Mouse (Mus musculus): ENCODE data around the gene Olfr1154. TPM values are rescaled to one million over a fixed set of nuclear protein-coding genes. Genes with fewer than 3 reads are reported as not detected.

Olfr1154 gene
- not detected in 2 replicates for polyA plus RNA-seq (2012; ENCODE audit: low replicate concordance)

DNA sequence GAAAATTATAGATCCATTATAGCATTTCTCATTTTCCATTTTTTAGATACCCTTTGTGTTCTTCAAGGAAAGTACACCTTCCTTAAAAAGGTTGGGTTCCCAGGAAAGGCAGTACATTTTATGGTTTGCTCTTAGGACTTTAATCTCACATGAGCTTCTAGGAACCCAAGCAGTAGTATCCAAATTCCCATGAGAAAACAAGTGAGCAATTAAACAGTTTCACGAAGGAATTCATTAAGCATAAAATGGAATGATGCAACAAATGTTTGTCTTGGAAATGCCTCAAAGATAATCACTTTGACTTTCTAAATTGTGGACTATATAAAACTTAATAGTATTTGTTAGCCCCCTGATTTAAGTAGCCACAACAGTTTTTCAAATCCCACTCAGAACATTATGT, at the start of gene Olfr1154:
TSS of gene Olfr1154 (minus strand) at position 101 of the 400 bp plus-strand sequence.

DNA sequence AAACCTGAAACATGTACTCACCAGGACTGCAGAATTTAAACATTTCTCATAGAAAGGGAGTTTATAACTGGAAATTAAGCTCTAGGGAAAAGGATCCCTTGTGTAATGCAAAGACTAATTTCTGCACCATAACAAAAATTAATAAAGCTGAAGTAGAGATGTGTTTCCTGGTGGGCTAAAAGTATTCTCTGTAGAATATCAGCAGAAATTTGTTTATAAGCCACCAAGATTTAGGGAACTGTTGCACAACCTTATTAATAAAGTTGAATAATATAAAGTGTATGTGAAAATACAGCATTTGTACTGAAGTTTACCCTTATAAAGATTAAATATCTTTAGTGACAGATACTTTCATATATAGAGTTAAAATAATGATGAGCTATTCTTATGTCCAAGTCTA, 48.0 kb upstream of the Olfr1154 start, which contains the start of gene Olfr1156:
TSS of gene Olfr1156 (minus strand) at position 101 of the 400 bp plus-strand sequence.

DNA sequence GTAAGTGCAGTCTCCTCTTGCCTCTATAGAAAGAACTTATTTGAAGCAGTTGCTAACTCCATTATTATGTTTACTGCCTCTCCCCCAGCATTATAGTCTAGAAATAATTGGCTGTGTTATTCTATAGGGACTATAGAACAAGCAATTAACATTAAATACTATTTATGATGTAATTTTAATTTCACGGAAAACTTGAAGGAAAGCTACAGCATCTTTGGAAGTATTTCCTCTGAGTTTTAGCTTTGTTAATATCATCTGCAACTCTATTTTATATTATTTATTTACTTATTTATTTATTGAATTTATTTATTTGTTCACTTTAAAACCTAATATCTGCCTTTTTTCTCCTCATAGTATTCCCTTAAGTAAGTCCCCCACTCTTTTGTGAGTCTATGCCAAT, 40.1 kb upstream of the Olfr1154 start, which contains the start of gene Olfr1155:
TSS of gene Olfr1155 (minus strand) at position 101 of the 400 bp plus-strand sequence.

GRCm38 (mm10) chr2:87894662-87895061, 10.3 kb downstream of the Olfr1154 start, which contains the start of gene Olfr1153:
Olfr1153 (plus strand) TSS chr2:87894962.

DNA sequence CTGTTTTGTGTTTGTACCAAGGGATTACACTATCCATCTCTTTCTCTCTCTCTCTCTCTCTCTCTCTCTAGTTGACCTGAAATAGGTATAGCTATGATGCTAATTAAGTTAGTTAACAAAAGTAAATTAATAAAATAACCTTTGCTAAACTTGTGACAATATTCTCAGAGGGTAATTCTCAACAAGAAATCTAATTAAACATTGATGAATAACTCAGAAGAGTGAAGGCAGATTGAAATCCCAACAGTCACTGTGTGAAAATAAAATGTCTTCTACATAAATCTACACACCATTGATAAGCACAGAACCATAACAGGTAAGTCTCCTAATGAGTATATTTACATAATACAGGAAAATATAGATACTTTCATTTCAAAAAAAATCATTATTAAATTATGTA, 38.8 kb downstream of the Olfr1154 start, which contains the start of gene Olfr1152:
TSS of gene Olfr1152 (plus strand) at position 301 of the 400 bp plus-strand sequence.

DNA sequence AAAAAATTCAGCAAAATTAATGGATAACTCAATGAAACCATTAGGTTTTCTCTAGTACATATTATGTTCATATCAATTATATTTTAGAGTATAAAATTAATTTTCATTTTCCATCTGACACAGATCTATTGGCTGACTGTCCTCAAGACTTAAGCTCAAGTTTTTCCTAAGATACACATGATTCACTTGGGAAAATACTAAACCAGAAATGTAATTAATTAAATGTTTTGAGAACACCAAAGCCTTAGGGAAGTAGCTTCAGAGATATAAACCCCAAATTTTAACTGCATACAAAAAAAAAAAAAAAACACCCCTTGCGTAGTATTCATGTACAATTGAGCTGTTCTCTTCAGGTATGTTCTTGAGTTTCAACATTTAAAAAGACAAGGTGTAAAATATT, 49.4 kb downstream of the Olfr1154 start, which contains the start of gene Olfr1151:
TSS of gene Olfr1151 (plus strand) at position 301 of the 400 bp plus-strand sequence.

Other genes with a start within 250 kb of the Olfr1154 start
- not detected in 2 replicates for gene Olfr1134, start 246.7 kb downstream of the Olfr1154 start, polyA plus RNA-seq (2012; ENCODE audit: low replicate concordance)
- not detected in 2 replicates for gene Olfr1135, start 231.5 kb downstream of the Olfr1154 start, polyA plus RNA-seq (2012; ENCODE audit: low replicate concordance)
- not detected in 2 replicates for gene Olfr1136, start 211.2 kb downstream of the Olfr1154 start, polyA plus RNA-seq (2012; ENCODE audit: low replicate concordance)
- not detected in 2 replicates for gene Olfr1137, start 192.0 kb downstream of the Olfr1154 start, polyA plus RNA-seq (2012; ENCODE audit: low replicate concordance)
- not detected in 2 replicates for gene Olfr1138, start 165.2 kb downstream of the Olfr1154 start, polyA plus RNA-seq (2012; ENCODE audit: low replicate concordance)
- gene Olfr1140, start 161.4 kb downstream of the Olfr1154 start, polyA plus RNA-seq (2012; ENCODE audit: low replicate concordance): not detected in 2 replicates
- not detected in 2 replicates for gene Olfr1141, start 151.2 kb downstream of the Olfr1154 start, polyA plus RNA-seq (2012; ENCODE audit: low replicate concordance)
- not detected in 2 replicates for gene Olfr152, start 125.7 kb downstream of the Olfr1154 start, polyA plus RNA-seq (2012; ENCODE audit: low replicate concordance)
- gene Olfr1143, start 104.6 kb downstream of the Olfr1154 start, polyA plus RNA-seq (2012; ENCODE audit: low replicate concordance): not detected in 2 replicates
- gene Olfr1145, start 95.3 kb downstream of the Olfr1154 start, polyA plus RNA-seq (2012; ENCODE audit: low replicate concordance): not detected in 2 replicates
- gene Olfr1148, start 74.6 kb downstream of the Olfr1154 start, polyA plus RNA-seq (2012; ENCODE audit: low replicate concordance): not detected in 2 replicates
- not detected in 2 replicates for gene Olfr1150-ps1, start 61.2 kb downstream of the Olfr1154 start, polyA plus RNA-seq (2012; ENCODE audit: low replicate concordance)
- not detected in 2 replicates for gene Olfr1151, start 49.3 kb downstream of the Olfr1154 start, polyA plus RNA-seq (2012; ENCODE audit: low replicate concordance)
- gene Olfr1152, start 38.7 kb downstream of the Olfr1154 start, polyA plus RNA-seq (2012; ENCODE audit: low replicate concordance): not detected in 2 replicates
- gene Olfr1153, start 10.2 kb downstream of the Olfr1154 start, polyA plus RNA-seq (2012; ENCODE audit: low replicate concordance): 0.12 TPM in 1 of 2 replicates, not detected in the other
- gene Olfr1155, start 40.0 kb upstream of the Olfr1154 start, polyA plus RNA-seq (2012; ENCODE audit: low replicate concordance): not detected in 2 replicates
- not detected in 2 replicates for gene Olfr1156, start 47.9 kb upstream of the Olfr1154 start, polyA plus RNA-seq (2012; ENCODE audit: low replicate concordance)
- gene Olfr1157, start 63.1 kb upstream of the Olfr1154 start, polyA plus RNA-seq (2012; ENCODE audit: low replicate concordance): not detected in 2 replicates
- gene Olfr74, start 69.5 kb upstream of the Olfr1154 start, polyA plus RNA-seq (2012; ENCODE audit: low replicate concordance): not detected in 2 replicates
- not detected in 2 replicates for gene Olfr1158, start 84.9 kb upstream of the Olfr1154 start, polyA plus RNA-seq (2012; ENCODE audit: low replicate concordance)
- not detected in 2 replicates for gene Olfr1160, start 103.1 kb upstream of the Olfr1154 start, polyA plus RNA-seq (2012; ENCODE audit: low replicate concordance)
- not detected in 2 replicates for gene Olfr1161, start 117.6 kb upstream of the Olfr1154 start, polyA plus RNA-seq (2012; ENCODE audit: low replicate concordance)
- gene Olfr73, start 132.5 kb upstream of the Olfr1154 start, polyA plus RNA-seq (2012; ENCODE audit: low replicate concordance): not detected in 2 replicates
- gene Olfr1162, start 146.0 kb upstream of the Olfr1154 start, polyA plus RNA-seq (2012; ENCODE audit: low replicate concordance): not detected in 2 replicates
- gene Olfr1163, start 166.7 kb upstream of the Olfr1154 start, polyA plus RNA-seq (2012; ENCODE audit: low replicate concordance): not detected in 2 replicates
- gene Olfr1164, start 188.8 kb upstream of the Olfr1154 start, polyA plus RNA-seq (2012; ENCODE audit: low replicate concordance): not detected in 2 replicates
- not detected in 2 replicates for gene Olfr1166, start 223.1 kb upstream of the Olfr1154 start, polyA plus RNA-seq (2012; ENCODE audit: low replicate concordance)